Mouse (Mus musculus): ENCODE data around the gene Parp12. TPM values are rescaled to one million over a fixed set of nuclear protein-coding genes. Genes with fewer than 3 reads are reported as not detected.
A peak's percentile ranks its signal among the peaks of the same experiment; 100 is the strongest.

Gene Parp12
- polyA plus RNA-seq, 1 experiment: 6.3 TPM

DNA sequence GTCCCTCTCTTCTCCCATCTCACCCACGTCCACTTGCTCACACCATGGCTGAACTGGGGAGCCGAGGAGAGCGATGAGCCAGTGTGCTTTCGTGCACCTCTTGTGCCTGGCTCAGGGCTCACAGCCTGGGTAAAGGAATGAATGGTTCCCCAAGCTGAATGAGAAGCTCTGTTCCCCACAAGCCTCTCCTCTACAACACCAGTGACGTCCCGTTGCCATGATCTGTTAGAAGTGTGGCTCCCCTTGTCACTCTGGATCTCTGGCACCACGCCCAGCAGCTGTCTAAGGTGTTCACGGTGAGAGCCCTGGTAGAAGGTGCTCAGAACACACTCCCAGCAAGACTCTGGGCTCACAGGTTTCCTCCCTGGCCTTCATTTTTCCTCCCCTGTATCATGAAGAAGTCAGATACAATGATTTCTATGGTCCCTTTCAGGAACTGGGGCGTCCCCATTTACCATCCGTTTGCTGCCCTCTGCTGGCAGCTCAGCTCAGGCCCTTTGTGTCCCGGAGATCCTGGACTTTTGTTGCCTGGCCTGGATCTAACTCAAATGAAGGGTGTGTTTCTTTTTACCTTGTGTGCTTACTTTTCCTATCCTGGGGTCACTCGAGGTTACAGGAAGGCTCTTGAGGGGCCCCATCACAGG is 51.1 kb downstream of the Parp12 start:
- no peaks in the 10 kb centered on the region for H3K79me3 ChIP-seq (ENCODE audit: low read depth)
- no peak overlapping the region for H3ac ChIP-seq (ENCODE audit: control insufficient read depth, insufficient read length, low read depth)
- H3K79me2 ChIP-seq (ENCODE audit: control insufficient read depth, insufficient read depth): no peaks in the 10 kb centered on the region
- no peak overlapping the region for H3K4me3 ChIP-seq (ENCODE audit: insufficient read depth, poor library complexity, severe bottlenecking)
- peak; percentile 77 for TF ChIP-seq CTCF (IDR thresholded peaks at IDR 0.05; ENCODE audit: control insufficient read depth, insufficient read depth, insufficient read length)
- no peak for TF ChIP-seq CEBPB (IDR thresholded peaks at IDR 0.05; ENCODE audit: low read depth)
- no peaks in the 10 kb centered on the region for H3K27me3 ChIP-seq (ENCODE audit: control insufficient read depth, insufficient read depth, insufficient read length)
- no peaks in the 10 kb centered on the region for H3K36me3 ChIP-seq (ENCODE audit: control insufficient read depth, insufficient read depth)

- Histone ChIP-seq H3K36me3 (ENCODE audit: control insufficient read depth, insufficient read depth) (no peaks in the 10 kb centered on the region), H3K4me3 (ENCODE audit: insufficient read depth, poor library complexity, severe bottlenecking) (no peak overlapping the region), H3ac (ENCODE audit: control insufficient read depth, insufficient read length, low read depth) (no peak overlapping the region), H3K79me3 (ENCODE audit: low read depth) (no peaks in the 10 kb centered on the region), H3K27me3 (ENCODE audit: control insufficient read depth, insufficient read depth, insufficient read length) (no peaks in the 10 kb centered on the region), H3K79me2 (ENCODE audit: control insufficient read depth, insufficient read depth) (no peaks in the 10 kb centered on the region)
- no peak for TF ChIP-seq FOSL1 (IDR thresholded peaks at IDR 0.05; ENCODE audit: insufficient read depth, low read length, poor library complexity, severe bottlenecking)
- no peak for TF ChIP-seq CEBPB (IDR thresholded peaks at IDR 0.05; ENCODE audit: low read depth)
- TF ChIP-seq MYOD1 (IDR thresholded peaks at IDR 0.05; ENCODE audit: control insufficient read depth, insufficient read length, low read depth): no peak
- TF ChIP-seq MAX (IDR thresholded peaks at IDR 0.05): no peak
- no peak for TF ChIP-seq MYOG (IDR thresholded peaks at IDR 0.05; ENCODE audit: control insufficient read depth, extremely low read depth, insufficient read length)
These were observed 54.6 kb downstream of the Parp12 start for GRCm38 (mm10) chr6:39063541-39063940.

- Histone ChIP-seq H3K79me2 (ENCODE audit: control insufficient read depth, insufficient read depth) (no peaks in the 10 kb centered on the region), H3K27me3 (ENCODE audit: control insufficient read depth, insufficient read depth, insufficient read length) (no peaks in the 10 kb centered on the region), H3K4me3 (ENCODE audit: insufficient read depth, poor library complexity, severe bottlenecking) (no peak overlapping the region), H3K36me3 (ENCODE audit: control insufficient read depth, insufficient read depth) (no peaks in the 10 kb centered on the region), H3ac (ENCODE audit: control insufficient read depth, insufficient read length, low read depth) (no peak overlapping the region), H3K79me3 (ENCODE audit: low read depth) (no peaks in the 10 kb centered on the region)
- TF ChIP-seq CTCF (IDR thresholded peaks at IDR 0.05; ENCODE audit: control insufficient read depth, insufficient read depth, insufficient read length): no peak
- TF ChIP-seq FOSL1 (IDR thresholded peaks at IDR 0.05; ENCODE audit: insufficient read depth, low read length, poor library complexity, severe bottlenecking): no peak
- TF ChIP-seq MYOG (IDR thresholded peaks at IDR 0.05; ENCODE audit: control insufficient read depth, extremely low read depth, insufficient read length): no peak
- TF ChIP-seq CEBPB (IDR thresholded peaks at IDR 0.05; ENCODE audit: low read depth): no peak
- TF ChIP-seq MAX (IDR thresholded peaks at IDR 0.05): no peak
- no peak for TF ChIP-seq MYOD1 (IDR thresholded peaks at IDR 0.05; ENCODE audit: control insufficient read depth, insufficient read length, low read depth)
- no peak for TF ChIP-seq USF1 (IDR thresholded peaks at IDR 0.05; ENCODE audit: low read depth)
These were observed 57.0 kb downstream of the Parp12 start for GRCm38 (mm10) chr6:39061180-39061579.

GRCm38 (mm10) chr6:39059547-39060497 is 58.3 kb downstream of the Parp12 start:
- no peak for TF ChIP-seq CEBPB (IDR thresholded peaks at IDR 0.05; ENCODE audit: low read depth)
- TF ChIP-seq USF1 (IDR thresholded peaks at IDR 0.05; ENCODE audit: low read depth): no peak
- no peak for TF ChIP-seq MAX (IDR thresholded peaks at IDR 0.05)
- no peak for TF ChIP-seq MYOG (IDR thresholded peaks at IDR 0.05; ENCODE audit: control insufficient read depth, extremely low read depth, insufficient read length)
- TF ChIP-seq FOSL1 (IDR thresholded peaks at IDR 0.05; ENCODE audit: insufficient read depth, low read length, poor library complexity, severe bottlenecking): no peak
- TF ChIP-seq CTCF (IDR thresholded peaks at IDR 0.05; ENCODE audit: control insufficient read depth, insufficient read depth, insufficient read length): no peak
- TF ChIP-seq MYOD1 (IDR thresholded peaks at IDR 0.05; ENCODE audit: control insufficient read depth, insufficient read length, low read depth): no peak
- no peak overlapping the region for H3K4me3 ChIP-seq (ENCODE audit: insufficient read depth, poor library complexity, severe bottlenecking)
- no peak overlapping the region for H3ac ChIP-seq (ENCODE audit: control insufficient read depth, insufficient read length, low read depth)
- no peaks in the 10 kb centered on the region for H3K27me3 ChIP-seq (ENCODE audit: control insufficient read depth, insufficient read depth, insufficient read length)
- no peaks in the 10 kb centered on the region for H3K79me3 ChIP-seq (ENCODE audit: low read depth)
- H3K36me3 ChIP-seq (ENCODE audit: control insufficient read depth, insufficient read depth): no peaks in the 10 kb centered on the region
- no peaks in the 10 kb centered on the region for H3K79me2 ChIP-seq (ENCODE audit: control insufficient read depth, insufficient read depth)

DNA sequence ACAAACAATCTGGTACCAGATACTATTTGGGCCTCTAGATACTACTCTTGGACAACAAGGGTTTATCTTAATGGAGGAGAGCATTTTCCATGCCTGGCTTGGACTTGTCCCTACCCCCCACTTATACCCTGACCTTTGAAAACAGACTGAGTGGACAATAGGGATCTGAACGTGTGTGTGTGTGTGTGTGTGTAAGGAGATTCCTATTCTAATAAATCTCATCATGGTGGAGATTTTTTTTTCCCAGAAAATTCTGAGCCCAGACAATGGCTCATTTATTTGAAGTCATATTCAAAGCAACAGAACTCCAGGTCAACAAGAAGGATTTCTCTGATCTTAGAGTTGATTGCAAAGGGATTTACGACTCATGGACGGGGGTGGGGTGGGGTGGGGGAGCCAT is 59.2 kb downstream of the Parp12 start:
- H3K36me3 ChIP-seq (ENCODE audit: control insufficient read depth, insufficient read depth): no peaks in the 10 kb centered on the region
- H3ac ChIP-seq (ENCODE audit: control insufficient read depth, insufficient read length, low read depth): no peak overlapping the region
- no peaks in the 10 kb centered on the region for H3K79me2 ChIP-seq (ENCODE audit: control insufficient read depth, insufficient read depth)
- H3K4me3 ChIP-seq (ENCODE audit: insufficient read depth, poor library complexity, severe bottlenecking): no peak overlapping the region
- TF ChIP-seq MYOD1 (IDR thresholded peaks at IDR 0.05; ENCODE audit: control insufficient read depth, insufficient read length, low read depth) (no peak), MAX (IDR thresholded peaks at IDR 0.05) (no peak), CEBPB (IDR thresholded peaks at IDR 0.05; ENCODE audit: low read depth) (no peak), USF1 (IDR thresholded peaks at IDR 0.05; ENCODE audit: low read depth) (no peak), MYOG (IDR thresholded peaks at IDR 0.05; ENCODE audit: control insufficient read depth, extremely low read depth, insufficient read length) (no peak), CTCF (IDR thresholded peaks at IDR 0.05; ENCODE audit: control insufficient read depth, insufficient read depth, insufficient read length) (no peak), FOSL1 (IDR thresholded peaks at IDR 0.05; ENCODE audit: insufficient read depth, low read length, poor library complexity, severe bottlenecking) (no peak)
- H3K79me3 ChIP-seq (ENCODE audit: low read depth): no peaks in the 10 kb centered on the region
- no peaks in the 10 kb centered on the region for H3K27me3 ChIP-seq (ENCODE audit: control insufficient read depth, insufficient read depth, insufficient read length)
